Mouse (Mus musculus) inflammation-experienced regulatory T-cells (primary cell): ENCODE results near the gene Chmp3. TPM values are rescaled to one million over a fixed set of nuclear protein-coding genes. Genes with fewer than 3 reads are reported as not detected.

Experiments used
- polyA plus RNA-seq, 2 experiments: library from polyadenylated mRNA; unstranded; fragments of 100-300 nt; shearing (Covaris generic); gene quantifications; one replicate each; pipeline ENCODE4 v1.2.1; 2017

Gene Chmp3
- 10 to 100 TPM; 67.2 to 72.9 TPM for polyA plus RNA-seq

DNA sequence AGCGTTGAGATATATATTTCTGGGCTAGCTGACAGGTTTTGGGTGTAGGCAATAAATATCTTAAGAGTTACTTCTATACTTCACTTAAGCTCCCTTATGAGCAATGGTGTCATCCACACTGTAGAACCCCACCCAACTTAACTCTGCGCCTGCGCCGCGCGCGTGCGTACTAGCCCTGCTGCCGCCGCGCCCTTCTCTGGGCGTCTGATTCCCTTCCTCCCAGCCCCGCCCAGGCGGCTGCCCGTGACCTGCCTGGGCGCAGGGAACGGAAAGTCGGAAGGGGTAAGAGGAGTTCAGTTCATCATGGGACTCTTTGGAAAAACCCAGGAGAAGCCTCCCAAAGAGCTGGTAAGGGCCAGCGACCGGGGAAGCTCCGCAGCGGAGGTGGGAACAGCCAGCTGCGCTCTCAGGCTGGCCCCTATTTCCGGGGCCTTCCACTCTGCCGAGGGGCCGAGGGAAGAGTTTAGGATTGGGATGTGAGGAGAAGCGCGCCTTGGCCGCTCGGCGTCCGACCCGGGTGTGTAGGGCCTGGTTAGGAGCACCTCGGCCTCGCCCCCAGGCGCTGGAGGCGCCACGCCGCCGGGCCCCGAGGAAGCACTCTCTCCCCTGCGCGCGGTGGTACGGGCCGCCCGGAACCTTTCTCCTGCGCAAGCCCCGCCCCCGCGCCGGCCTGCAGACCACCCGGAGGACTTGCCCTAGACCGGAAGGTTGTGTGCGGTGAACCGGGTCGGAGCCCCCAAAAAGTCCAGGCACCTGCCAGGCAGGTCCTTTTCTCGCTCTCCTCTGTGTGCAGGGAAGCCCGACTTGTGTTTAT, at the start of gene Chmp3:
Gene Chmp3, plus strand, starts transcription at position 112 of the 814 bp plus-strand sequence.

Other genes starting within 250 kb of the Chmp3 start
- gene Smyd1, start 221.6 kb upstream of the Chmp3 start, polyA plus RNA-seq, result 1 to 10 TPM in 1 of 2 experiments, not detected in 1; 1.7 TPM
- 10 to 100 TPM; 16.1 to 19.5 TPM for gene Cd8b1, start 221.0 kb upstream of the Chmp3 start, polyA plus RNA-seq
- gene Cd8a, start 170.4 kb upstream of the Chmp3 start, polyA plus RNA-seq, result under 1 TPM; 0.45 to 0.81 TPM
- gene Rmnd5a, start 103.2 kb upstream of the Chmp3 start, polyA plus RNA-seq, result 10 to 100 TPM; 32.1 to 38.0 TPM
- gene Rnf103, start 49.9 kb upstream of the Chmp3 start, polyA plus RNA-seq, result 10 to 100 TPM; 21.8 to 27.9 TPM
- gene Kdm3a, start 89.2 kb downstream of the Chmp3 start, polyA plus RNA-seq, result 10 to 100 TPM; 65.1 to 68.0 TPM
- under 1 TPM in 1 of 2 experiments, not detected in 1; 0.54 TPM for gene Reep1, start 163.8 kb downstream of the Chmp3 start, polyA plus RNA-seq